ENCODE assay signal across 26 mouse cellular contexts in genomic region chr6:122531466-122532174, GRCm38 (mm10). TPM values are rescaled to one million over a fixed set of nuclear protein-coding genes. Genes with fewer than 3 reads are reported as not detected.
DNase-seq lines count a peak whose midpoint lies in the region; ATAC-seq lines count a peak whose summit lies in the region.
"Had no signal": no experiment of that assay in that cellular context is flagged by ENCODE, and none has a peak within 500 bp of the region (broad histone marks: within the 10 kb centered on the region; RNA-seq: fewer than 3 reads in every experiment).

No protein-coding gene starts in this region.

- H3K4me1 ChIP-seq in kidney, embryonic 16.5 days (ENCODE audit: insufficient read depth, low read length): 0 out of 2 replicates have a peak, but pooled peaks cover 4% of the 10 kb centered on the region
- peaks cover 10% of the 10 kb centered on the region for H3K4me1 ChIP-seq in limb, embryonic 13.5 days
- H3K4me1 ChIP-seq: heart, embryonic 12.5 days had no signal

- no peaks in the 10 kb centered on the region for H3K27me3 ChIP-seq in kidney, embryonic 16.5 days (ENCODE audit: insufficient read depth, low read length)
- H3K27me3 ChIP-seq in limb, embryonic 13.5 days: no peaks in the 10 kb centered on the region
- H3K27me3 ChIP-seq: limb, embryonic 15.5 days; midbrain, embryonic 12.5 days; neural tube, embryonic 15.5 days had no signal

- peak; percentile 59; the same call in 1 of the 2 replicates for ATAC-seq in kidney, embryonic 16.5 days (ENCODE audit: low FRiP score, low TSS enrichment)
- ATAC-seq in limb, embryonic 13.5 days (ENCODE audit: low FRiP score, low read depth): 0 out of 2 replicates have a peak, but pooled peaks have one; percentile 25
- ATAC-seq: forebrain, embryonic 16.5 days; intestine, postnatal 0 days had no signal

- H3K4me3 ChIP-seq in kidney, embryonic 16.5 days (ENCODE audit: low read length): no peak overlapping the region
- H3K4me3 ChIP-seq in limb, embryonic 13.5 days: no peak overlapping the region
- H3K4me3 ChIP-seq: forebrain, embryonic 10.5 days; heart, embryonic 12.5 days; limb, embryonic 15.5 days; midbrain, embryonic 12.5 days; neural tube, embryonic 15.5 days had no signal

- H3K9ac ChIP-seq in kidney, embryonic 16.5 days (replicated peaks; ENCODE audit: low read length): no peak overlapping the region
- no peak overlapping the region for H3K9ac ChIP-seq in limb, embryonic 13.5 days
- H3K9ac ChIP-seq: heart, embryonic 12.5 days; limb, embryonic 15.5 days; liver, embryonic 14.5 days; midbrain, embryonic 12.5 days; neural tube, embryonic 15.5 days had no signal

- no peak for DNase-seq in kidney, adult 9 months
- peak; percentile 35 for DNase-seq in Muller cell, postnatal 12 days (ENCODE audit: inconsistent ontology term)
- DNase-seq in embryo, embryonic 10.5 days (ENCODE audit: low spot score): peak; percentile 33
- DNase-seq in cerebellum, adult 11-12 months: no peak
- DNase-seq in spleen, adult 12 weeks (ENCODE audit: low spot score): no peak
- DNase-seq: adrenal gland, postnatal 25 days; cerebellum, adult 9-11 months; gastrocnemius, postnatal 25 days; heart, adult 18-20 months; heart, postnatal 14 days; thymus, postnatal 36 days had no signal

- no peaks in the 10 kb centered on the region for H3K36me3 ChIP-seq in kidney, embryonic 16.5 days (ENCODE audit: insufficient read depth, low read length)
- H3K36me3 ChIP-seq in limb, embryonic 13.5 days: no peaks in the 10 kb centered on the region
- H3K36me3 ChIP-seq: forebrain, embryonic 10.5 days; heart, embryonic 12.5 days; limb, embryonic 15.5 days; midbrain, embryonic 12.5 days; neural tube, embryonic 15.5 days had no signal

- H3K27ac ChIP-seq in kidney, embryonic 16.5 days (ENCODE audit: low read length): 0 out of 2 replicates have a peak overlapping the region, but pooled peaks have one; percentile 31
- no peak overlapping the region; the same call in 1 of the 2 replicates for H3K27ac ChIP-seq in limb, embryonic 13.5 days
- H3K27ac ChIP-seq: forebrain, embryonic 10.5 days; limb, embryonic 15.5 days; liver, embryonic 14.5 days; midbrain, embryonic 12.5 days; neural tube, embryonic 15.5 days had no signal

- no peak overlapping the region for H3K4me2 ChIP-seq in kidney, embryonic 16.5 days (replicated peaks; ENCODE audit: low read depth, low read length)
- H3K4me2 ChIP-seq in limb, embryonic 13.5 days (replicated peaks): no peak overlapping the region
- H3K4me2 ChIP-seq: heart, embryonic 12.5 days; limb, embryonic 15.5 days; midbrain, embryonic 12.5 days; neural tube, embryonic 15.5 days had no signal

- H3K9me3 ChIP-seq in kidney, embryonic 16.5 days (ENCODE audit: low read length): no peaks in the 10 kb centered on the region
- no peaks in the 10 kb centered on the region for H3K9me3 ChIP-seq in limb, embryonic 13.5 days
- H3K9me3 ChIP-seq: forebrain, embryonic 10.5 days; heart, embryonic 12.5 days; limb, embryonic 15.5 days; midbrain, embryonic 12.5 days; neural tube, embryonic 15.5 days had no signal

- WGBS in kidney, embryonic 16.5 days: 64% methylated on average over 8 of the region's 8 CpGs
- WGBS in limb, embryonic 13.5 days: 57% methylated on average over 8 of the region's 8 CpGs

RNA-seq across cellular contexts. Expression of gene Aicda, which starts 22.0 kb away (rescaled TPM):
- not detected in 2 replicates for polyA plus RNA-seq in kidney, embryonic 16.5 days (2015; fragmentation: Nextera tagmentation; extraction: Ambion mirVana)
- polyA plus RNA-seq in limb, embryonic 13.5 days (2015; fragmentation: Nextera tagmentation; extraction: Ambion mirVana): 0.32 and 0.43 TPM in 2 replicates
- polyA plus RNA-seq: C2C12; cortical plate, adult 2 months; forebrain, embryonic 10.5 days; heart, embryonic 12.5 days; hindbrain, embryonic 11.5 days; intestine, postnatal 0 days; liver, embryonic 14.5 days; lung, embryonic 16.5 days; midbrain, embryonic 12.5 days had no signal

RNA-seq across cellular contexts. Expression of gene Mfap5, which starts 26.0 kb away (rescaled TPM):
- polyA plus RNA-seq in kidney, embryonic 16.5 days (2015; fragmentation: Nextera tagmentation; extraction: Ambion mirVana): 26.5 and 28.0 TPM in 2 replicates
- polyA plus RNA-seq in limb, embryonic 13.5 days (2015; fragmentation: Nextera tagmentation; extraction: Ambion mirVana): 6.6 and 6.8 TPM in 2 replicates

RNA-seq across cellular contexts. Expression of gene Rimklb, which starts 33.1 kb away (rescaled TPM):
- polyA plus RNA-seq in kidney, embryonic 16.5 days (2015; fragmentation: Nextera tagmentation; extraction: Ambion mirVana): 13.8 and 14.8 TPM in 2 replicates
- 36.1 and 38.8 TPM in 2 replicates for polyA plus RNA-seq in limb, embryonic 13.5 days (2015; fragmentation: Nextera tagmentation; extraction: Ambion mirVana)
- polyA plus RNA-seq: C2C12; small intestine, adult 2 months had no signal

Comparison
In these comparisons a context has a peak if more than half of its experiments do, and no peak if none do; other contexts are left out.
1. DNase-seq: peak in Muller cell, postnatal 12 days (single experiment) and embryo, embryonic 10.5 days (single experiment); none in kidney, adult 9 months (single experiment), cerebellum, adult 11-12 months (single experiment) and spleen, adult 12 weeks (single experiment).